Mouse (Mus musculus) bone marrow macrophage, adult 2 months (primary cell): ENCODE data around the gene Slc25a30.

Source experiments
- CTCF ChIP-seq: IDR thresholded peaks from 2 replicates; pipeline ENCODE4 v1.5.1; 2012; ENCODE audit warnings: low read depth, mild to moderate bottlenecking, low read length, moderate library complexity
- POLR2A ChIP-seq: IDR thresholded peaks from 2 replicates; pipeline ENCODE4 v1.6.1; 2012; ENCODE audit warnings: mild to moderate bottlenecking, low read depth, low read length, borderline replicate concordance

- TF ChIP-seq CTCF, result no peak
- TF ChIP-seq POLR2A, result no peak
Measured at GRCm38 (mm10) chr14:75727046-75727445, 59.8 kb downstream of the Slc25a30 start.
